Mouse (Mus musculus) forebrain, embryonic 16.5 days (tissue): ENCODE measurements around the gene Tmco2. TPM values are rescaled to one million over a fixed set of nuclear protein-coding genes. Genes with fewer than 3 reads are reported as not detected.
A peak's percentile ranks its signal among the peaks of the same experiment; 100 is the strongest.

ENCODE experiments used
- ATAC-seq: fragments of 200-750 bp; cut with Nextera tagmentation; 2 replicates; pipeline ENCODE4 v1.8.0; 2017; ENCODE audit warnings: mild to moderate bottlenecking, moderate library complexity
- H3K27ac ChIP-seq: fragments of 300-500 bp; sonication (generic); 2 replicates; pipeline ENCODE4 v1.5.1; 2014; ENCODE audit warnings: low read length, control low read depth
- H3K27me3 ChIP-seq: fragments of 300-500 bp; sonication (generic); replicated peaks from 2 replicates; pipeline ENCODE4 v1.6.1; 2014; ENCODE audit warnings: low read length; ENCODE audit not compliant: control insufficient read depth, insufficient read depth
- H3K36me3 ChIP-seq: fragments of 300-500 bp; sonication (generic); 2 replicates; pipeline ENCODE4 v1.6.1; 2014; ENCODE audit not compliant: control insufficient read depth, insufficient read depth
- H3K4me1 ChIP-seq: fragments of 300-500 bp; sonication (generic); replicated peaks from 2 replicates; pipeline ENCODE4 v1.6.1; 2014; ENCODE audit warnings: low read length; ENCODE audit not compliant: control insufficient read depth, insufficient read depth
- H3K4me2 ChIP-seq: fragments of 300-500 bp; sonication (generic); 2 replicates; pipeline ENCODE4 v1.6.1; 2014; ENCODE audit warnings: mild to moderate bottlenecking, low read length, control low read depth
- H3K4me3 ChIP-seq: fragments of 300-500 bp; sonication (generic); replicated peaks from 2 replicates; pipeline ENCODE4 v1.5.1; 2014; ENCODE audit warnings: mild to moderate bottlenecking, low read length, control low read depth
- H3K9ac ChIP-seq: fragments of 300-500 bp; sonication (generic); replicated peaks from 2 replicates; pipeline ENCODE4 v1.6.1; 2014; ENCODE audit warnings: low read depth, low read length, control low read depth
- H3K9me3 ChIP-seq: fragments of 300-500 bp; sonication (generic); 2 replicates; pipeline ENCODE4 v1.6.1; 2016; ENCODE audit warnings: low read length; ENCODE audit not compliant: control insufficient read depth
- WGBS: fragments of 180-500 bp; shearing (Covaris S2); extraction: QIAGEN DNeasy Blood & Tissue Kit; methylation state at CpG from one replicate; pipeline ENCODE4 v1.1.7; 2014; 5-methylcytosine and 5-hydroxymethylcytosine counted together
- polyA plus RNA-seq: library from polyadenylated mRNA; unstranded; fragments of >200 nt; fragmentation: Nextera tagmentation; extraction: Ambion mirVana; gene quantifications from 2 replicates; pipeline ENCODE4 v1.2.1, GENCODE M21; 2015

Tmco2 gene
- polyA plus RNA-seq: not detected in 2 replicates

DNA sequence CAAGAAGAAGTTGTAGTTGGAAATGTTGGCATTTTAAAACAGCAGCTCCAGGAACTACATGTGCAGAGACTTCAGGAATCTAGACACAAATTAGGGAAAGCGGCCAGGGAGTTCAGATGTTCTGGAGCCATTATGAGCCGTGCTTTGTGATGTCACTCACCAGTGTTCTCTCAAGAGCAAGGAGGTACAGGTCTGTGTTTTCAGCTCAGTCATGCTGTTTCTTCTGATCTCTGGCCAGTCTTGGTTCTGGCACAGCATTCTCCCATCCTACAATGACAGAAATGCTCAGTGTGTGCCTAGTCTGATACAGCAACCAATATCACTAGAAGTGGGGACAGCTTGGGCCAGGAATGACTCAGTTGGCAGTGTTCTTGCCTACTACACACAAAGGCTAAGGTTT is at the start of gene Tmco2:
Tmco2 (minus strand) TSS at position 101 of the 400 bp plus-strand sequence.
- WGBS: 90% methylated on average over 2 of the region's 2 CpGs
- no peaks in the 10 kb centered on the region for H3K36me3 ChIP-seq

DNA sequence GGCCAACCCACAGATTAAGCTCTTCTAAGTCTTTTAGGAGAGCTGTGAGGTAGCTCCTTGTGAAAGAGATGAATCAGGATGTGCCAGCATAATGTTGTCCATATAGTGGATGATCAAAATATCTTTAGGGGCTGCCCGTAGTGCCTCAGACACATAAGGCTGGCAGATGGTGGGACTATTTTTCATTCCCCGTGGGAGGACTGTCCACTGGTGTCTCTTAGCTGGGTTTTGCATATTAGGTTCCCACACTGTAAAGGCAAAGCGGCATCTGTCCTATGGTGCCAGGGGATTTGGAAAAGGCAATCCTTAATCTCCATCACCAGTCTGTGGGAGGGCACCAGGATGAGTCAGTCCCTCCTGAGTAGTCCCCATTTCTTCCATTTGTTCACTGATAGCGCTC is 5.7 kb downstream of the Tmco2 start:
- H3K27ac ChIP-seq: no peak overlapping the region
- WGBS: 86% methylated on average over 4 of the region's 4 CpGs
- no peak overlapping the region for H3K4me3 ChIP-seq
- no peak overlapping the region for H3K9ac ChIP-seq
- no peak for ATAC-seq
- no peaks in the 10 kb centered on the region for H3K36me3 ChIP-seq
- 0 out of 2 replicates have a peak, but pooled peaks cover 3% of the 10 kb centered on the region for H3K4me1 ChIP-seq
- H3K4me2 ChIP-seq: no peak overlapping the region
- H3K27me3 ChIP-seq: no peaks in the 10 kb centered on the region
- no peaks in the 10 kb centered on the region for H3K9me3 ChIP-seq

More for the DNA sequence above, at the start of gene Tmco2:
- Histone ChIP-seq H3K9ac (no peak within 1 kb of the TSS), H3K4me1 (no peaks in the 10 kb centered on the region), H3K27ac (no peak within 1 kb of the TSS), H3K4me2 (no peak within 1 kb of the TSS), H3K4me3 (no peak within 1 kb of the TSS), H3K27me3 (no peaks in the 10 kb centered on the region), H3K9me3 (no peaks in the 10 kb centered on the region)
- ATAC-seq: no peak

DNA sequence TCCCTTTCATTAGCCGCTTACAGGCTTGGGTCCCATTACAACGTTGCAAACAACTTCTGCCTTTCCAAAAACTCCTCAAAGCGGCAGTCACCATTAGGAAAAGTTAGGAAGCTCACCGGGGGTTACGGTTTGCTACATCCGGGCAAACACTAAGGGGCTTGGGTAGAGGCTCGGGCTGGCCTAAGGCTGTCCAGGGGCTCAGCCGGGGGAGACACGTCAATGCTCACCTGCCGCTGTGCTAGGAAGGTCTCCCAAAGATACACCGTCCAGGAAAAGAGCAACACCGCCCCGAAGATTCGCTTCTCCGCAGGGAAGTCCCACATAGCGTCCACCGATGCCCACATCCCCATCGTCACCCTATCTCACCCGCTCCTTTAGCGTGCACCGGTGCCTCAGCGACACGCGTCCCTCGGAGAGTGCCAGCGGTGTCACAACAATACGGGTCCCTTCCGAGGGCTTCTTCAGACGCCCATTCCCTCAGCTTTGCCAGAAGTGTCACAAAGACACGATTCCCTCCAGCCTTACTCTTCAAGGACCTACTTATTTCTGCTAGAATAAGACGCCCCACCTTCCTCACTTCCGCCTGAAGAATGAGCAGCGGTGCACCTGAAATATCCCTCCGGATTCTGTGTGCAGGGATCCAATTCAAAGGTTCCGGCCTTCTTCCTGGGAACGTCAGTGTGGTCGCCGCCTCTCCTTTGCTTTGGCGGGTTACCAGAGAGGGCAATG is 11.2 kb downstream of the Tmco2 start, which contains the start of gene Zmpste24:
Zmpste24 (minus strand) TSS at position 592 of the 729 bp plus-strand sequence.
- no peaks in the 10 kb centered on the region for H3K9me3 ChIP-seq
- H3K4me2 ChIP-seq: peak within 1 kb of the TSS; percentile 67
- H3K4me3 ChIP-seq: peak within 1 kb of the TSS; percentile 86
- H3K27ac ChIP-seq: peak within 1 kb of the TSS; percentile 62
- no peaks in the 10 kb centered on the region for H3K27me3 ChIP-seq
- peaks cover 11% of the 10 kb centered on the region for H3K36me3 ChIP-seq
- under 1% methylated on average over 39 of the region's 39 CpGs for WGBS
- peak within 1 kb of the TSS; percentile 76 for H3K9ac ChIP-seq
- ATAC-seq: peak; percentile 96
- peaks cover 13% of the 10 kb centered on the region for H3K4me1 ChIP-seq

DNA sequence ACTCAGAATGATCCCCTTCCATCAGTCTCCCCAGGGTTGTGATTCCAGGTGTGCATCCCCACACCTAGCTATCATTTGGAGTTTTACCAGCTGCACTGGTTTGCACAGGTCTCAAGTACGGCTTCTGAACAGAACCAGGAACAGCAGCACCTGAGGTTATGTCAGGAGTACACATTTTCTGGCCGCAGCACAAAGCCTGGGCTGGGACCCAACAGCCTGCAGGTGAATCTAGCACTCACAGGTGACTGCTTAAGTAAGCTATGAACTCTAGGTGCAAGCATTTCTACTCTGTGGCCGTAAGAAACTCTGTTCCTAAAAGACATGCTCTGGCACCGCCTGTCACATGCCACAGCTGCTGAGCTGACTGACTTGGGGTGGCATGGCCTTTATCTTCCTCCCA is 18.8 kb downstream of the Tmco2 start:
- ATAC-seq: no peak
- 93% methylated on average over 4 of the region's 4 CpGs for WGBS
- peaks cover 24% of the 10 kb centered on the region for H3K36me3 ChIP-seq
- H3K27me3 ChIP-seq: no peaks in the 10 kb centered on the region
- no peaks in the 10 kb centered on the region for H3K4me1 ChIP-seq
- H3K4me3 ChIP-seq: no peak overlapping the region
- no peaks in the 10 kb centered on the region for H3K9me3 ChIP-seq
- no peak overlapping the region for H3K27ac ChIP-seq
- no peak overlapping the region for H3K4me2 ChIP-seq
- H3K9ac ChIP-seq: no peak overlapping the region

DNA sequence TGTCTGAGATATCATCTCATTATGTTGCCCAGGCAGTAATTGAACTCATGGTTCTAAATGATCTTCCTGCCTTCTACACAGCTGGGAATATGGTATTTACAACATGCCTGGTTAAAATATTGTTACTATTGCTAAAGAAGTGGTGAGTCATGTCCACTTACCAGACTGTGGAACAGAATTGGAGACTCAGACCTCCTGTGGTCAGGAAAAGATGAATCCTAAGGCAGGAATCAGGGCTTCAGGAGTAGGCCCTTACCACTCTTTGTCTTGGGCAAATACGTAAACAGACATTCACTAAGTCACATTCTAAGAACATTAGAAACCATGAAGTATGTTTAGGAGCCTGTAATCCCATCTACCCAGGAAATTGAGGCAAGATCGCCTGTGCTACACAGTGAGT is 20.3 kb downstream of the Tmco2 start:
- peaks cover 25% of the 10 kb centered on the region for H3K36me3 ChIP-seq
- H3K4me2 ChIP-seq: no peak overlapping the region
- no peaks in the 10 kb centered on the region for H3K9me3 ChIP-seq
- H3K4me1 ChIP-seq: no peaks in the 10 kb centered on the region
- H3K9ac ChIP-seq: no peak overlapping the region
- no peaks in the 10 kb centered on the region for H3K27me3 ChIP-seq
- no peak overlapping the region for H3K27ac ChIP-seq
- ATAC-seq: no peak
- WGBS: 93% methylated on average over 2 of the region's 2 CpGs
- no peak overlapping the region for H3K4me3 ChIP-seq

DNA sequence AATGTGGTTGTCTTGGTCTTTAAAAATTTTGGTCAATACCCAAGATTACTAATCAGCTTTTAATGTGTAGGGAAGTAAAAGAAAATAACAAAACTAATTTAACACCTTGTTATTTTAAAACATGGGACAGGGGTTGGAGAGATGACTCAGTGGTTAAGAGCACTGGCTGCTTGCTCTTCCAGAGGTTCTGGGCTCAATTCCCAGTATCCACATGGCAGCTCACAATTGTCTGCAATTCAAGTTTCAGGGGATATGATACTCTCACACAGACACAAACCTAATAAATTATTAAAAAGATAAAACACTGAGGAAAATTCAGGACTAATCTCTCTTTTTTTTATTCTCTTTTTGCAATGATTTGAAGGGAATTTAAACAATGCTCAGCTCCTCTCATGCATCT is 24.5 kb downstream of the Tmco2 start:
- Histone ChIP-seq H3K9me3 (no peaks in the 10 kb centered on the region), H3K4me1 (no peaks in the 10 kb centered on the region), H3K4me2 (no peak overlapping the region), H3K36me3 (peaks cover 29% of the 10 kb centered on the region), H3K9ac (no peak overlapping the region), H3K4me3 (no peak overlapping the region), H3K27me3 (no peaks in the 10 kb centered on the region), H3K27ac (no peak overlapping the region)
- no peak for ATAC-seq

DNA sequence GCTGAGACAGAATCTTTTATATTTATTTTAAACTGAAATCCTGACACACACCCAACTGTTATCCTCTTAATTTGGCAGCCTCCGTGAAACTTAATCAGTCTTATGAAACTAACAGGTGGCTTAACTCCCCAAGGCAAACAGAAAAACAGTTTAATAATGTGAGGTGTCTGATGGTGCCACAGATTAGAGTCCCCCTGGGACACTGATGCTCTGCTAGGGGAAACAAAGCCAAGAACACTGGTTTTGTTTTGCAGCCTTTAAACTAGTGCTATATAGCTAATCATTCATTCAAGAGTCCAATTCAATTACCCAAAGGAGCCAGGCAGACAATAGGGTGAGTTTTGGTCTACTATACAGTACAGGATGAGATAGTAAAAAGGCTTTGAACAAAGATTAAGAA is 28.6 kb downstream of the Tmco2 start:
- Histone ChIP-seq H3K4me3 (no peak overlapping the region), H3K27me3 (no peaks in the 10 kb centered on the region), H3K9ac (no peak overlapping the region), H3K9me3 (no peaks in the 10 kb centered on the region), H3K4me1 (no peaks in the 10 kb centered on the region), H3K36me3 (peaks cover 32% of the 10 kb centered on the region), H3K4me2 (no peak overlapping the region), H3K27ac (no peak overlapping the region)
- ATAC-seq: no peak
- WGBS: 67% methylated on average over 1 of the region's 1 CpGs

DNA sequence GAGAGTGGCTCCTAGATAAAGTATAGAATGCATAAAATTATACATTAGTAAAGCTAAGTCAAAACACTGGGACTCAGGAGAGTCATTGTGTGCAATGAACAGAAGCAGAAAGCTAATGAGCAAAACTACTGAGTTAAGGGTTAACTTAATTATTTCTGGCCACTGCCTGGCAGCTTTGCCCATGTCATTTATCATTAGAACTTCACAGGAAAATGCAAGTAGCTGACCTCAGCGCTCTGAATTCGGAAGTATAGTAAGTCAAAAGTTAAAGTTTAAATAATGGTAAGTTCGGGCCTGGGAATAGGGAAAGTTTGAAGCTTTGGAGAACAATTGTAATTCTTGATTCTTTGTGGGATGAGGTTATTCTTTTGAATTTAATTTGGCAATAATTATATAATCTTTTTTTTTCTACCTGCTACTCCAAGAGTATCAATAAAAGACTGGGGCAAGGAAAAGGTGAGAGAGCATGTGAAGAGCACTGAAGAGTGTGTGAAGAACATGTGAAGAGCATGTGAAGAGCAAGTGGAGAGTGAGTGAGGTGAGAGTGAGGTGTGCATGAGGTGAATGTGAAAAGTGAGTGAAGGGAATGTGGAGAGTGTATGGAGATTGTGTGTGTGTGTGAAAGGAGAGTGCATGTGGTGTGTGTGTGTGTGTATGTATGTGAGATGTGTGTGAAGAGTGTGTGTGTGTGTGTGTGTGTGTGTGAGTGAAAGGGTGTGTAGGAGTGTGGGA is 30.9 kb downstream of the Tmco2 start:
- no peaks in the 10 kb centered on the region for H3K27me3 ChIP-seq
- 82% methylated on average over 3 of the region's 3 CpGs for WGBS
- H3K4me3 ChIP-seq: no peak overlapping the region
- ATAC-seq: no peak
- H3K36me3 ChIP-seq: peaks cover 31% of the 10 kb centered on the region
- no peak overlapping the region for H3K9ac ChIP-seq
- no peaks in the 10 kb centered on the region for H3K4me1 ChIP-seq
- H3K27ac ChIP-seq: no peak overlapping the region
- H3K4me2 ChIP-seq: no peak overlapping the region
- no peaks in the 10 kb centered on the region for H3K9me3 ChIP-seq

DNA sequence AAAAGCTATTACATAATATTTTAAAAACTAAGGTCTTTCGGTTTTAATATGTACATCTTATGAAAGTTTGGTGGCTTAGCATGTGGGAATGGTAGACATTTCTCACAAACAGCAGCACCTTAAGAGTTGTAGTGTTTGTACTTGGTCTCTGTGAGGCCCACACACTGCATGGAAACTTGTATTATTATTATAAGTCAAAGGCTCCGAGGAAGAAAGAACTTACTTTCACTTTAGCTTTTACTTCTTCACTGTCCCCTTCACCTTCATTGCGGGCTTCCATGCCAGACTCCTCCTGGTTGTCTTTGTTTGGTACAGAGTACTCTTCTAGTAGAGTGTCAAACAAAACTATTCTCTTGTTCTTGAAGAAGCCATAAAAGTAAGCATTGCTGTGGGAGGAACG is 34.8 kb downstream of the Tmco2 start:
- Histone ChIP-seq H3K4me2 (no peak overlapping the region), H3K4me1 (no peaks in the 10 kb centered on the region), H3K4me3 (no peak overlapping the region), H3K36me3 (peaks cover 25% of the 10 kb centered on the region), H3K27me3 (no peaks in the 10 kb centered on the region), H3K9ac (no peak overlapping the region), H3K9me3 (no peaks in the 10 kb centered on the region), H3K27ac (no peak overlapping the region)
- ATAC-seq: no peak
- 85% methylated on average over 4 of the region's 4 CpGs for WGBS
